Mouse (Mus musculus) thymus, adult 2 months (tissue): ENCODE measurements around the gene Nfia. TPM values are rescaled to one million over a fixed set of nuclear protein-coding genes. Genes with fewer than 3 reads are reported as not detected.

Experiments
- DNase-seq: peaks from one replicate; pipeline ENCODE4 v3.0.0; 2021
- H3K27ac ChIP-seq: fragments of 200-500 bp; 2 replicates; pipeline ENCODE4 v1.5.1; 2012; ENCODE audit warnings: low read length, control low read depth; ENCODE audit not compliant: control insufficient read depth, insufficient read depth
- H3K27me3 ChIP-seq: fragments of 200-500 bp; 2 replicates; pipeline ENCODE4 v1.6.1; 2012; ENCODE audit warnings: mild to moderate bottlenecking, low read length, moderate library complexity, mixed read lengths; ENCODE audit not compliant: control insufficient read depth, insufficient read depth
- H3K36me3 ChIP-seq: fragments of 200-500 bp; 2 replicates; pipeline ENCODE4 v1.6.1; 2012; ENCODE audit warnings: mild to moderate bottlenecking, low read length, moderate library complexity; ENCODE audit not compliant: control insufficient read depth, insufficient read depth
- H3K4me1 ChIP-seq: fragments of 200-500 bp; replicated peaks from 2 replicates; pipeline ENCODE4 v1.6.1; 2012; ENCODE audit warnings: low read length; ENCODE audit not compliant: control insufficient read depth, insufficient read depth
- H3K4me3 ChIP-seq: fragments of 200-500 bp; 2 replicates; pipeline ENCODE4 v1.5.1; 2012; ENCODE audit warnings: mild to moderate bottlenecking, low read length, control low read depth, moderate library complexity; ENCODE audit not compliant: control insufficient read depth, insufficient read depth
- CTCF ChIP-seq: fragments of 200-500 bp; IDR thresholded peaks from 2 replicates; pipeline ENCODE4 v1.5.1; 2012; ENCODE audit warnings: mild to moderate bottlenecking, control low read depth, low read length, moderate library complexity, borderline replicate concordance; ENCODE audit not compliant: control insufficient read depth, poor library complexity, insufficient read depth; ENCODE audit errors: extremely low read depth
- POLR2A ChIP-seq: fragments of 200-500 bp; IDR thresholded peaks from 2 replicates; pipeline ENCODE4 v1.6.1; 2012; ENCODE audit warnings: mild to moderate bottlenecking, low read length, control low read depth, moderate library complexity; ENCODE audit not compliant: control insufficient read depth, poor library complexity, insufficient read depth; ENCODE audit errors: extremely low read depth
- WGBS: fragments of 180-500 bp; shearing (Covaris S2); methylation state at CpG from one replicate; pipeline ENCODE4 v1.1.7; 2018; 5-methylcytosine and 5-hydroxymethylcytosine counted together
- polyA plus RNA-seq: library from polyadenylated mRNA; depleted of rRNA; stranded (reverse); fragments of >200 nt; gene quantifications from 2 replicates; pipeline ENCODE4 v1.2.3, GENCODE M21; 2012

The Nfia gene
- polyA plus RNA-seq, 1 experiment = 26.4 TPM

GRCm38 (mm10) chr4:97830051-97830853 lies 57.7 kb downstream of the Nfia start:
- DNase-seq = no peak
- Histone ChIP-seq H3K27me3 (no peaks in the 10 kb centered on the region), H3K36me3 (no peaks in the 10 kb centered on the region), H3K27ac (no peak overlapping the region), H3K4me1 (peaks cover 2% of the 10 kb centered on the region; the same call in 1 of the 2 replicates), H3K4me3 (no peak overlapping the region)
- TF ChIP-seq CTCF (no peak), POLR2A (no peak)
- 86% methylated on average over 6 of the region's 6 CpGs for WGBS

DNA sequence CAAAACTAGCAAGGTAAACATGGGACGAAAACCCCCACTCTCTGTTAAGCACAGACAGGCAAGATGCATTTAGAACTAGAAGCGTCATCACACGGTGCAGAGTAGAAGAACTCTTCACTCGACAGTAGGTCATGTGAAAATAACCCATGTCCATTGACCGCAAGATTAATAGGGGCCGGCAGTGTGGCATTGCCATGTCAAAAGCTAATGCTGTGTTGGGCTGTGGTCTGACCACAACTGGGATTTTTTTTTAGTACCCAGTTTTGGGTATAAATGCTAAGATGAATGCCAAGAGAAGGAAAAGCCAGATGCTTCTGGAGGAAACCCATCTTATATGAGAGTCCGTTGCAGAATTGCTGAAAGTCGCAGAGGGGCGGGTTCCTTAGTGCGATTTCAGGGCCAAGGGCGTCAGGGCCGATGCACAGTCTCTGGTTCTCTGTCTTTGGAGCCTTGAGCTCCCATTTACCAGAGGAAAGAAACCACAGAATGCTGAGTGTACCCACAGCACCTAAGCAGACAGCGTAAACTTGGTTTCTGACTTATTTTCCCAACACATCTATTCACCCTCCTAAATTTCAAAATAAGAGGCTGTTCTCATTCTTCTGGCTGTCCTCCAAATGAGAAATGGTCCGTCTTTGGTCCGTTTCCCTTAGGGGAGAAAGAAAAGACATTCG lies 58.5 kb downstream of the Nfia start:
- WGBS = 14% methylated on average over 16 of the region's 16 CpGs
- Histone ChIP-seq H3K27ac (no peak overlapping the region), H3K4me3 (no peak overlapping the region), H3K36me3 (no peaks in the 10 kb centered on the region), H3K4me1 (peaks cover 2% of the 10 kb centered on the region; the same call in 1 of the 2 replicates), H3K27me3 (no peaks in the 10 kb centered on the region)
- DNase-seq = no peak
- no peak for TF ChIP-seq CTCF
- TF ChIP-seq POLR2A = no peak

DNA sequence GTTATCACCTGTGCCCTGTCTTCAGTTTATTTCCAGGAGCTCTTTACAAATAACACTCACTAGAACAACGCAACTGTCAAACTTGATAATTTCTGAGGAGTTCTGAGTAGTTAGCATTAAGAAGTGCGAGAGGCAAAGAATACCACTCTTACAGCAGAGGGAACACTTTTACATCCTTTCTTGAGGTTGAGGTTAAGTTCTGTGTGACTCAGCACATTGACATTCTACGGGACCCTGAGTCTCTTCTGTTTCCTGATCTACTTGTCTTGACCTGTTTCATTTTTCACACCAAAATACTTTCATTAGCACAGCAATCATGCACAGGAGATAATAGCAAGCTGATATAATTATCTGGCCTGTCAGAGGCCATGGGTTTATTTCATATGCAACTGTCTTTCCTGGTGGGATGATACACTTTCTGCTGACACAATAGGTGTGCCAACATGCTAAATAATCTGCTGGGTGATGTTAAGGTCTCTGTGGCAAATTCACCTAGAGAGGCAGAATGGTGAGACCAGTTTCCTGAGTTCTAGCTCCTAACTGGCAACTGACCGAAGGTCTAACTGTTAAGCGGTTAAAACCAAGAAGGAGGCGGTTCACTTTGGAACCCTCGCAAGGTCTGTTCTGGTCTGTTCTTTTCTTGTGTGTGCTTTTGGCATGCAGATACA lies 59.2 kb downstream of the Nfia start:
- Histone ChIP-seq H3K4me1 (peaks cover 2% of the 10 kb centered on the region; the same call in 1 of the 2 replicates), H3K36me3 (no peaks in the 10 kb centered on the region), H3K27me3 (no peaks in the 10 kb centered on the region), H3K27ac (no peak overlapping the region), H3K4me3 (no peak overlapping the region)
- DNase-seq = peak; percentile 5
- WGBS = 31% methylated on average over 7 of the region's 7 CpGs
- TF ChIP-seq POLR2A = no peak
- no peak for TF ChIP-seq CTCF

GRCm38 (mm10) chr4:97832279-97832640 lies 59.7 kb downstream of the Nfia start:
- 56% methylated on average over 4 of the region's 4 CpGs for WGBS
- Histone ChIP-seq H3K27me3 (no peaks in the 10 kb centered on the region), H3K4me1 (peaks cover 2% of the 10 kb centered on the region; the same call in 1 of the 2 replicates), H3K4me3 (no peak overlapping the region), H3K27ac (no peak overlapping the region), H3K36me3 (no peaks in the 10 kb centered on the region)
- DNase-seq = no peak
- TF ChIP-seq CTCF = no peak
- TF ChIP-seq POLR2A = no peak

DNA sequence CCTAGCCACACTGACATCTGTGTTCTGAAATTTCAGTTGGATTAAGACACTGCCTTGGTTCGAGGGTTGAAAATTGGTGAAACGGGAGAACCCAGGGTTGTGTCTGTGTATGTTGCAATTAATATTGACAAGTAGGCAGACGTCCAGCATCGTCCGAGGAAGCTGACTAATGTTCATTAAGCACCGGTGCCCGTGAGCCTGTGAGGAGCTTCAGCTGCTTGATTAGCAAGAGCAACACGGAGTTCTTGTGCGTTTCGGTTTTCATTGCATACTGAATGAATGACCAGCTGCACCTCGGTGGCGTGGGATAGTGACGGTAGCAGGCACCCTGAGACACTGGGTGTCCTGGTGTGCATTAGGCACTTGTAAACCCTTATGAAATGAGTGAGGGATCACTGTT lies 64.3 kb downstream of the Nfia start:
- no peak for DNase-seq
- Histone ChIP-seq H3K4me3 (no peak overlapping the region), H3K4me1 (no peaks in the 10 kb centered on the region), H3K27me3 (no peaks in the 10 kb centered on the region), H3K36me3 (no peaks in the 10 kb centered on the region), H3K27ac (no peak overlapping the region)
- WGBS = 91% methylated on average over 13 of the region's 13 CpGs
- TF ChIP-seq POLR2A = no peak
- no peak for TF ChIP-seq CTCF

- no peaks in the 10 kb centered on the region for H3K36me3 ChIP-seq
- WGBS = 25% methylated on average over 3 of the region's 3 CpGs
- H3K27ac ChIP-seq = no peak overlapping the region
- no peaks in the 10 kb centered on the region for H3K27me3 ChIP-seq
- no peak for DNase-seq
- H3K4me1 ChIP-seq = no peaks in the 10 kb centered on the region
- no peak overlapping the region for H3K4me3 ChIP-seq
- TF ChIP-seq CTCF = no peak
- no peak for TF ChIP-seq POLR2A
Observed at GRCm38 (mm10) chr4:97837724-97838123, 65.2 kb downstream of the Nfia start.
